Mouse (Mus musculus) bone marrow, adult 2 months (tissue): Measurements from ENCODE around the gene Igsf3.

Source experiments
- CTCF ChIP-seq: fragments of 200-500 bp; IDR thresholded peaks from 2 replicates; pipeline ENCODE4 v1.5.1; 2011; ENCODE audit warnings: low read length, control low read depth; ENCODE audit not compliant: control insufficient read depth, insufficient read depth
- POLR2A ChIP-seq: fragments of 200-500 bp; IDR thresholded peaks from 2 replicates; pipeline ENCODE4 v1.6.1; 2011; ENCODE audit warnings: low read depth, mild to moderate bottlenecking, control low read depth, low read length, borderline replicate concordance; ENCODE audit not compliant: control insufficient read depth

- TF ChIP-seq POLR2A (no peak), CTCF (no peak)
Measured at GRCm38 (mm10) chr3:101393103-101393644, 16.3 kb downstream of the Igsf3 start.
